10 mouse cellular contexts compared by ENCODE assay signal in genomic region chr3:95902643-95903042, GRCm38 (mm10). TPM values are rescaled to one million over a fixed set of nuclear protein-coding genes. Genes with fewer than 3 reads are reported as not detected.
DNase-seq lines count a peak whose midpoint lies in the region; ATAC-seq and TF ChIP-seq lines count a peak whose summit lies in the region.
"Had no signal": no experiment of that assay in that cellular context is flagged by ENCODE, and none has a peak within 500 bp of the region (broad histone marks: within the 10 kb centered on the region; RNA-seq: fewer than 3 reads in every experiment).

No protein-coding gene starts in this region.

- no peak overlapping the region for H3K9ac ChIP-seq in lung, embryonic 14.5 days
- H3K9ac ChIP-seq in heart, embryonic 13.5 days: peak overlapping the region; percentile 80
- no peak overlapping the region for H3K9ac ChIP-seq in liver, embryonic 13.5 days

- H3K4me3 ChIP-seq in lung, embryonic 14.5 days (ENCODE audit: low read depth, low read length): no peak overlapping the region
- H3K4me3 ChIP-seq in heart, embryonic 13.5 days: peak overlapping the region; percentile 51
- no peak overlapping the region for H3K4me3 ChIP-seq in liver, embryonic 13.5 days (replicated peaks)

- peak; percentile 21 to 52 for DNase-seq in heart, adult 18-20 months
- no peak for DNase-seq in heart, postnatal 36 days
- no peak for DNase-seq in lung, embryonic 14.5 days
- no peak for DNase-seq in lung, postnatal 4 days
- no peak for DNase-seq in liver, embryonic 13.5 days
- DNase-seq in lung, adult 18-20 months: no peak
- DNase-seq in thymus, postnatal 14 days: no peak
- DNase-seq: cerebellum, postnatal 36 days; lung, postnatal 14 days had no signal

- intact Hi-C loops in heart, postnatal 36 days (cut with DNase I): no loop called here

- TF ChIP-seq CTCF in lung, embryonic 14.5 days (IDR thresholded peaks at IDR 0.05; ENCODE audit: low read depth): no peak

- H3K27me3 ChIP-seq in lung, embryonic 14.5 days (ENCODE audit: insufficient read depth, low read length): no peaks in the 10 kb centered on the region
- H3K27me3 ChIP-seq in heart, embryonic 13.5 days (replicated peaks): peaks cover 7% of the 10 kb centered on the region
- H3K27me3 ChIP-seq in liver, embryonic 13.5 days: peaks cover 72% of the 10 kb centered on the region

- WGBS in lung, embryonic 14.5 days: 21% methylated on average over 6 of the region's 6 CpGs
- 28% methylated on average over 6 of the region's 6 CpGs for WGBS in heart, embryonic 13.5 days
- 30% methylated on average over 6 of the region's 6 CpGs for WGBS in liver, embryonic 13.5 days (ENCODE audit: insufficient replicate concordance)

- H3K27ac ChIP-seq in lung, embryonic 14.5 days (ENCODE audit: low read depth): no peak overlapping the region
- H3K27ac ChIP-seq in heart, embryonic 13.5 days (replicated peaks): peak overlapping the region; percentile 76
- H3K27ac ChIP-seq in liver, embryonic 13.5 days: peak overlapping the region; percentile 70; the same call in 1 of the 2 replicates

- H3K4me2 ChIP-seq in lung, embryonic 14.5 days: peak overlapping the region; percentile 81
- H3K4me2 ChIP-seq in heart, embryonic 13.5 days: peak overlapping the region; percentile 80
- no peak overlapping the region for H3K4me2 ChIP-seq in liver, embryonic 13.5 days

- no peaks in the 10 kb centered on the region for H3K9me3 ChIP-seq in lung, embryonic 14.5 days (ENCODE audit: low read depth, low read length)
- no peaks in the 10 kb centered on the region for H3K9me3 ChIP-seq in heart, embryonic 13.5 days
- no peaks in the 10 kb centered on the region for H3K9me3 ChIP-seq in liver, embryonic 13.5 days (replicated peaks)

- H3K36me3 ChIP-seq in lung, embryonic 14.5 days (ENCODE audit: insufficient read depth): 0 out of 2 replicates have a peak, but pooled peaks cover 7% of the 10 kb centered on the region
- H3K36me3 ChIP-seq in heart, embryonic 13.5 days: peaks cover 12% of the 10 kb centered on the region
- H3K36me3 ChIP-seq in liver, embryonic 13.5 days: 0 out of 2 replicates have a peak, but pooled peaks cover 2% of the 10 kb centered on the region

- no peak for ATAC-seq in lung, embryonic 14.5 days (ENCODE audit: insufficient read depth)
- no peak for ATAC-seq in heart, embryonic 13.5 days (ENCODE audit: extremely low read depth, insufficient number of reproducible peaks, low FRiP score, low TSS enrichment)
- no peak for ATAC-seq in liver, embryonic 13.5 days (ENCODE audit: low read depth)

- peaks cover 11% of the 10 kb centered on the region for H3K4me1 ChIP-seq in lung, embryonic 14.5 days (ENCODE audit: insufficient read depth)
- H3K4me1 ChIP-seq in heart, embryonic 13.5 days: peaks cover 58% of the 10 kb centered on the region
- peaks cover 41% of the 10 kb centered on the region for H3K4me1 ChIP-seq in liver, embryonic 13.5 days (replicated peaks)

RNA-seq across cellular contexts. Expression of gene Car14, which starts 1.8 kb away (rescaled TPM):
- 100 to 1,000 TPM; 137 to 170 TPM for total RNA-seq in heart, adult 18-20 months (2021)
- total RNA-seq in heart, postnatal 36 days (2021): 100 to 1,000 TPM; 152 to 202 TPM
- 10.4 and 12.5 TPM in 2 replicates for polyA plus RNA-seq in lung, embryonic 14.5 days (2014; fragmentation: Nextera tagmentation; extraction: Ambion mirVana)
- polyA plus RNA-seq in heart, embryonic 13.5 days (2015; fragmentation: Nextera tagmentation; extraction: Ambion mirVana): 26.1 and 31.5 TPM in 2 replicates
- 10.3 and 10.8 TPM in 2 replicates for polyA plus RNA-seq in liver, embryonic 13.5 days (2015; fragmentation: Nextera tagmentation; extraction: Ambion mirVana)

RNA-seq across cellular contexts. Expression of gene Aph1a, which starts 8.9 kb away (rescaled TPM):
- total RNA-seq in heart, adult 18-20 months (2021): 100 to 1,000 TPM; 109 to 125 TPM
- total RNA-seq in heart, postnatal 36 days (2021): 100 to 1,000 TPM; 114 to 122 TPM
- polyA plus RNA-seq in lung, embryonic 14.5 days (2014; fragmentation: Nextera tagmentation; extraction: Ambion mirVana): 44.5 and 47.9 TPM in 2 replicates
- polyA plus RNA-seq in heart, embryonic 13.5 days (2015; fragmentation: Nextera tagmentation; extraction: Ambion mirVana): 28.8 and 33.9 TPM in 2 replicates
- 17.1 and 18.5 TPM in 2 replicates for polyA plus RNA-seq in liver, embryonic 13.5 days (2015; fragmentation: Nextera tagmentation; extraction: Ambion mirVana)

RNA-seq across cellular contexts. Expression of gene BC028528, which starts 10.8 kb away (rescaled TPM):
- total RNA-seq in heart, adult 18-20 months (2021): 1 to 10 TPM; 7.6 to 9.6 TPM
- total RNA-seq in heart, postnatal 36 days (2021): 10 to 100 TPM; 11.4 to 11.7 TPM
- polyA plus RNA-seq in lung, embryonic 14.5 days (2014; fragmentation: Nextera tagmentation; extraction: Ambion mirVana): 51.4 and 55.4 TPM in 2 replicates
- polyA plus RNA-seq in heart, embryonic 13.5 days (2015; fragmentation: Nextera tagmentation; extraction: Ambion mirVana): 38.1 and 41.8 TPM in 2 replicates
- polyA plus RNA-seq in liver, embryonic 13.5 days (2015; fragmentation: Nextera tagmentation; extraction: Ambion mirVana): 6.6 and 8.6 TPM in 2 replicates

RNA-seq across cellular contexts. Expression of gene Ciart, which starts 20.6 kb away (rescaled TPM):
- 1 to 10 TPM; 5.9 TPM for total RNA-seq in heart, adult 18-20 months (2021)
- 10 to 100 TPM in 1 of 2 experiments, 1 to 10 TPM in 1; 4.5 to 20.1 TPM for total RNA-seq in heart, postnatal 36 days (2021)
- polyA plus RNA-seq in lung, embryonic 14.5 days (2014; fragmentation: Nextera tagmentation; extraction: Ambion mirVana): 5.3 and 6.4 TPM in 2 replicates
- 5.7 and 6.2 TPM in 2 replicates for polyA plus RNA-seq in heart, embryonic 13.5 days (2015; fragmentation: Nextera tagmentation; extraction: Ambion mirVana)
- polyA plus RNA-seq in liver, embryonic 13.5 days (2015; fragmentation: Nextera tagmentation; extraction: Ambion mirVana): 0.88 and 1.4 TPM in 2 replicates

RNA-seq across cellular contexts. Expression of gene Anp32e, which starts 26.4 kb away (rescaled TPM):
- 10 to 100 TPM; 87.2 to 89.3 TPM for total RNA-seq in heart, adult 18-20 months (2021)
- total RNA-seq in heart, postnatal 36 days (2021): 10 to 100 TPM; 82.7 to 85.9 TPM
- polyA plus RNA-seq in lung, embryonic 14.5 days (2014; fragmentation: Nextera tagmentation; extraction: Ambion mirVana): 80.5 and 84.0 TPM in 2 replicates
- polyA plus RNA-seq in heart, embryonic 13.5 days (2015; fragmentation: Nextera tagmentation; extraction: Ambion mirVana): 164 and 182 TPM in 2 replicates
- 163 and 218 TPM in 2 replicates for polyA plus RNA-seq in liver, embryonic 13.5 days (2015; fragmentation: Nextera tagmentation; extraction: Ambion mirVana)

Comparison
In these comparisons a context has a peak if more than half of its experiments do, and no peak if none do; other contexts are left out.
1. DNase-seq: peak in heart, adult 18-20 months (2 of 2); none in heart, postnatal 36 days (0 of 2), lung, embryonic 14.5 days (single experiment), lung, postnatal 4 days (0 of 2), liver, embryonic 13.5 days (single experiment), lung, adult 18-20 months (0 of 2) and thymus, postnatal 14 days (single experiment).